Mouse (Mus musculus) c-Kit-positive CD71-positive TER-119-negative erythroid progenitor cells, embryonic 14.5 days (primary cell): Measurements from ENCODE around the gene Clptm1.
"Not testable (repeated sequence)": the region's sequence is repeated elsewhere in the genome, so short reads cannot be mapped to it uniquely, and the experiment has no call there.

Experiments
- DNase-seq: peaks from one replicate; pipeline ENCODE4 v3.0.0-alpha.2; 2013; ENCODE audit warnings: low read depth

The Clptm1 gene

GRCm38 (mm10) chr7:19609641-19610332 lies 55.0 kb downstream of the Clptm1 start:
- no peak for DNase-seq

DNA sequence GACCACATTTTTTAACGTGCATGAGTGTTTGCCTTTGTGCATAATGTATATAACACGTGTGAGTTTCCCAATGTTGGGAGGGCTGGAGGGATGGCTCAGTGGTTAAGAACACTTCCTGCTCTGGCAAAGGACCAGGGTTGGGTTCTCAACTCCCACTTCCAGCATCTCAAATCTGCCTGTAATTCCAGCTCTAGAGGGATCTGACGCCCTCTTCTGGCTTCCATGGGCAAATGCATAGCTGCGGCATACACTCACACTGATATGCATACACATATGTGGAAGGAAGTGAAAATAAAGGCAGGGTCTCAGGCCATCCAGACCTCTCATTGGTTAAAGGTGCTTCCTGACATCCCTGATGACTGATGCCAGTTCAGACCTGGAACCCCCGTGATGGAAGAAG lies 57.5 kb downstream of the Clptm1 start:
- no peak for DNase-seq

GRCm38 (mm10) chr7:19604606-19605214 lies 60.1 kb downstream of the Clptm1 start:
- DNase-seq: not testable (repeated sequence)

DNA sequence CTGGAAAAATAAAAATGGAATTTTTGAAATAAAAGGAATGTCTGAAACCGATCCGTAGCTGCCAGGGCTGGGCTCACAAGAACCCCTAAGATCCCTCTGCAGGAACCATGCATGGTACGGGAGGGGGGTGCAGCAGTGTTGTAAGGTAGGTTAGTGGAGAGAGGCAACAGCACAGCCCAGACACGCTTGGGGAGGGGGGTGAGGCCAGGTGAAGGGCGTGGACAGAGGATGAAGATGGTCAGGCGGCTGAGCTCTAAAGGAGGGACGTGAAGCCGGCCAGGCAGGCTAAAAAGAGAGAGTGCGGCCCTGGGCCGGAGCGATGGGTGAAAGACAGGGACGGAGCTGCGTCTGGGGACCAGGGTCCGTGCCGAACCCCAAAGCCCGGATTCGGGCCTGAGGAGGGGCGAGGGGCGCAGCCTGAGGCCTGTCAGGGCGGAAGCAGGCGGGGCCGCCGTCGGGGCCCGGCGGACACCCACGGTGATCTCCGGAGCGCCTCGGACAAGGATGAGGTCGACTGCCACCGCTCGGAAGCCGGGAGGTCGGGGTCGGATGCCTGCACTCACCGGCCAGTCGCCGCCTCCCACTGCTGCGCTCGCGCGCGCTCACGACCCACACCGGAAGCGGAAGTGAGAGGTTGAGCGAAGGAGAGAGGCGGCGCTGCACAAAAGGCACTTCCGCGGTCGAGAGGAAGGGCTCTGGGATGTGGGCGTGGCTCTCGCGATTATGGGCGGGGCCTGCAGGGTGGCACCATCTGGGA lies 60.8 kb downstream of the Clptm1 start, which contains the start of gene Clasrp:
Gene Clasrp, minus strand, starts transcription at position 638 of the 757 bp plus-strand sequence.
- peak; percentile 94 for DNase-seq

- DNase-seq: no peak
These were observed 61.8 kb downstream of the Clptm1 start for GRCm38 (mm10) chr7:19603055-19603454.

DNA sequence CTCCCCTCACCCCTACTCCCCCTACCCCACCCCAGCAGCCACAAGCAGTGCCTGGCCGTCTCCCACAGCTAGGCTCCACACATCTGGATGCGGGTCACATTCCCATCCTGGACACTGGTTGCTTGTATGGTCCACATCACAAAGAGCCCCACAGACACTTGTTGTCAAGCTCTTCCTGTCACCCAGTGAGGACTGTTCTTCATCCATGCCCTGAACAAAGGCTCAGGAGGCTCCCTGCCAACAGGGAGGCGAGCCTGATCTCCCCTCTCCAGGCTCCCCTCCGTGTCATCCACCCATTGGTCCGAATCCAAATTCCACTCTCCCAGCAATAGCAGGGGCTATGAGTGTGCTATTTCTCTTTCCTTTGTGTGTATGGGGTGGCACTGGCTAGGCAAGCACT lies 64.3 kb downstream of the Clptm1 start:
- DNase-seq: no peak

DNA sequence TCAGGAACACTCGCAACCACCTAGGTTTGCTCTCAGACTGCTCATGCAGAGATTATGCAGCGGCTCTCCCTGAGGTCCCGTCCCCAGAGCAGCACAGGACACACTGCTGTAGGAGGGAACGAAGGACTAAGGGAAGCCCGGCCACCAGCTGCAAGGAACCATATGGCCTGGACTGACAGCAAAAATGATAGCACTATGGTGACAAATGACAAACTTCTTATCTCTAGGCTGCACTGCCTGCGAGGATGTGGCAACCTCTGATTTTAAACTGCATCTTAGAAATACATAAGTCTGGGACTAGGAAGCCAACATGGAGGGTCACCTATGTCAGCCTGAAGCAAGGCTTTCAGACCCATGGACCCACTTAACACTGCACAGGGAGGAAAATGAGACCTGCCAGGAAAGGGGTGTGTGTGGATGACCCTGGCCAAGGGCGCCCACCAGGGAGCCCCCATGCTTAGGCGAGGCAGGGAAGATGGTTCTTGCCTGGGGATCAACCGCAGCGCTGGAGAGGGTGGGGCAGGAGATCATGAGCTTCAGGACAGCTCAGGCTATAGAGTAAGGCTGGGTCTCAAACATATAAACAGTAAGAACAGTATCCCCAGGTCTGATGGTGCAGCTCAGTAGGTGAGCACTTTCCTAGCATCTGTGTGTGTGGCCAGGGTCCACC lies 71.6 kb downstream of the Clptm1 start:
- peak; percentile 49 for DNase-seq

DNA sequence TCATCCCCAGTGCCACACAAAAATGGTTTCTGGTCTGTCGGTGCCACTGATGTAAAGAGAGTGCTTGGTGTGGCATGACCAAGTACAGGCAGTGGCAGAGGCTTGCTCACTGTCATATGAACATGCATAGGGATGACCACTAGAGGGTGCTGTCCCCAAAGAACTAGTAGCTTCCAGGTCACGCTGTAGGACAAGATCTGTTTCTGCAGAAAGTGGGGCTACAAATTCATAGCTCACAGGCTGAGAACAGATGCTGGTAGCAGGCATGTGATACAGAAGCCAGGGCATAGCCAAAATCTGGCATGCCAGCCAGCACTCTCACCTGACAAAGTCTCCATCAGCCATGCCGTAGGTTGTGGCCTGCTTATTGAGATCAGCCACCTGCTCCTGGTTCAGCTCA lies 74.9 kb downstream of the Clptm1 start:
- DNase-seq: peak; percentile 81

DNA sequence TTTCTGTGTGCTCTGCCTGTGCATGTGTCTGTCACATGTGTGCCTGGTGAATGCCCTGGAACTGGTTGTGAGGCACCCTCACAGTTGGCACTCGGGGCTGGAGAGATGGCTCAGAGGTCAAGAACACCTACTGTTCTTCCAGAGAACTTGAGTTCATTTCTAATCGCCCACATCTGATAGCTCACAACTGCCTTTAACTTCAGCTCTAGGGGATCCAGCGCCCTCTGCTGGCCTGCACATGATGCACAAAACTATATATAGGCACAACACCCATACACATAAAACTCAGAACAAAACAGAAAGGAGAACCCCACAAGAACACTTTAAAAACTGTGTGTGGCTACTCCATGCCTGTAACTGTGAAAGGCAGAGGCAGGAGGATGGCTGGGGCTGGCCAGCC lies 75.6 kb downstream of the Clptm1 start:
- peak; percentile 76 for DNase-seq

DNA sequence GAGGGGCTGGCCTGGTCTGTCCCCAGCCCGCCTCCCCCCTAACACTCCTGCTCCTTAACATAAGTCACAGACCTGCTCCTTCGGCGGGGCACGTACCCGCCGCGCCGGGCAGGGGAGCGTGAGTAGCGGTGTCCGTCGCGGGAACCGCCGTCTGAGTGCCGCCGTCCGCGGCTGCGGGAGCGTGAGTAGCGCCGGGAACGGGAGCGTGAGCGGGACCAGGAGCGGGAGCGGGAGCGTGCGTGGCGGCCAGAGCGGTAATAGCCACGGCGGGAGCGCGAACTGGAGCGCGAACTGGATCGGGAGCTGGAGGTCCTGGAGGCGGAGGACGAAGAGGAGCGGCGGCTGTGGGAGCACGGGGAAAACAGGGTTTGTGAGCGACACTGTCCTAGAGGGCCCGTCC lies 78.6 kb downstream of the Clptm1 start:
- DNase-seq: no peak
